Mouse (Mus musculus) urinary bladder, postnatal 14 days (tissue): ENCODE data around the gene Serinc5.

ENCODE experiments used
- DNase-seq: peaks from one replicate; pipeline ENCODE4 v3.0.0; 2021; ENCODE audit warnings: low spot score

Gene Serinc5

GRCm38 (mm10) chr13:92704189-92704588 lies 93.3 kb downstream of the Serinc5 start:
- no peak for DNase-seq

GRCm38 (mm10) chr13:92705016-92705535 lies 94.2 kb downstream of the Serinc5 start:
- DNase-seq, result no peak

- no peak for DNase-seq
These were observed 95.6 kb downstream of the Serinc5 start for GRCm38 (mm10) chr13:92706342-92707061.

- DNase-seq, result no peak
These were observed 97.0 kb downstream of the Serinc5 start for GRCm38 (mm10) chr13:92707941-92708340.

- no peak for DNase-seq
These were observed 97.6 kb downstream of the Serinc5 start for GRCm38 (mm10) chr13:92708466-92708865.

GRCm38 (mm10) chr13:92709535-92709934 lies 98.6 kb downstream of the Serinc5 start:
- no peak for DNase-seq

GRCm38 (mm10) chr13:92710361-92710760 lies 99.5 kb downstream of the Serinc5 start:
- no peak for DNase-seq

GRCm38 (mm10) chr13:92711821-92712220 lies 100.9 kb downstream of the Serinc5 start:
- DNase-seq, result no peak

- no peak for DNase-seq
These were observed 101.7 kb downstream of the Serinc5 start for GRCm38 (mm10) chr13:92712619-92713018.

- DNase-seq, result no peak
These were observed 107.2 kb downstream of the Serinc5 start for GRCm38 (mm10) chr13:92717851-92718665.

GRCm38 (mm10) chr13:92721006-92721405 lies 110.1 kb downstream of the Serinc5 start:
- no peak for DNase-seq

GRCm38 (mm10) chr13:92722389-92722788 lies 111.5 kb downstream of the Serinc5 start:
- no peak for DNase-seq

- DNase-seq, result peak; percentile 44
These were observed 118.9 kb downstream of the Serinc5 start for GRCm38 (mm10) chr13:92729811-92730210.

GRCm38 (mm10) chr13:92731811-92732210 lies 120.9 kb downstream of the Serinc5 start:
- DNase-seq, result no peak

GRCm38 (mm10) chr13:92732836-92733235 lies 121.9 kb downstream of the Serinc5 start:
- DNase-seq, result no peak

- peak; percentile 44 for DNase-seq
These were observed 122.4 kb downstream of the Serinc5 start for GRCm38 (mm10) chr13:92733252-92733651.

GRCm38 (mm10) chr13:92733741-92734140 lies 122.8 kb downstream of the Serinc5 start:
- no peak for DNase-seq

GRCm38 (mm10) chr13:92735693-92736092 lies 124.8 kb downstream of the Serinc5 start:
- DNase-seq, result no peak

GRCm38 (mm10) chr13:92736516-92737300 lies 125.8 kb downstream of the Serinc5 start:
- DNase-seq, result no peak

GRCm38 (mm10) chr13:92738821-92739220 lies 127.9 kb downstream of the Serinc5 start:
- no peak for DNase-seq

- DNase-seq, result no peak
These were observed 129.0 kb downstream of the Serinc5 start for GRCm38 (mm10) chr13:92739858-92740257.

- no peak for DNase-seq
These were observed 129.9 kb downstream of the Serinc5 start for GRCm38 (mm10) chr13:92740671-92741270.
